Mouse (Mus musculus) hindbrain, embryonic 13.5 days (tissue): ENCODE data around the gene Mdm1. TPM values are rescaled to one million over a fixed set of nuclear protein-coding genes. Genes with fewer than 3 reads are reported as not detected.

Experiments used
- ATAC-seq: fragments of 200-750 bp; cut with Nextera tagmentation; 2 replicates; pipeline ENCODE4 v1.8.0; 2017; ENCODE audit warnings: moderate TSS enrichment; ENCODE audit not compliant: low FRiP score
- H3K27ac ChIP-seq: fragments of 300-500 bp; sonication (generic); 2 replicates; pipeline ENCODE4 v1.5.1; 2015; ENCODE audit warnings: inconsistent platforms, mild to moderate bottlenecking, moderate library complexity
- H3K27me3 ChIP-seq: fragments of 300-500 bp; sonication (generic); 2 replicates; pipeline ENCODE4 v1.6.1; 2015; ENCODE audit warnings: mild to moderate bottlenecking, inconsistent platforms
- H3K36me3 ChIP-seq: fragments of 300-500 bp; sonication (generic); 2 replicates; pipeline ENCODE4 v1.6.1; 2015; ENCODE audit warnings: mild to moderate bottlenecking, inconsistent platforms
- H3K4me1 ChIP-seq: fragments of 300-500 bp; sonication (generic); replicated peaks from 2 replicates; pipeline ENCODE4 v1.6.1; 2015; ENCODE audit warnings: inconsistent platforms
- H3K4me2 ChIP-seq: fragments of 300-500 bp; sonication (generic); 2 replicates; pipeline ENCODE4 v1.6.1; 2015; ENCODE audit warnings: inconsistent platforms, mild to moderate bottlenecking, moderate library complexity
- H3K4me3 ChIP-seq: fragments of 300-500 bp; sonication (generic); 2 replicates; pipeline ENCODE4 v1.5.1; 2015; ENCODE audit warnings: mild to moderate bottlenecking, inconsistent platforms
- H3K9ac ChIP-seq: fragments of 300-500 bp; sonication (generic); 2 replicates; pipeline ENCODE4 v1.6.1; 2015; ENCODE audit warnings: mild to moderate bottlenecking, inconsistent platforms
- H3K9me3 ChIP-seq: fragments of 300-500 bp; sonication (generic); 2 replicates; pipeline ENCODE4 v1.6.1; 2016; ENCODE audit warnings: inconsistent platforms
- WGBS: fragments of 180-500 bp; shearing (Covaris S2); methylation state at CpG from one replicate; pipeline ENCODE4 v1.1.7; 2015; 5-methylcytosine and 5-hydroxymethylcytosine counted together
- polyA plus RNA-seq: library from polyadenylated mRNA; unstranded; fragments of >200 nt; fragmentation: Nextera tagmentation; extraction: Ambion mirVana; gene quantifications from 2 replicates; pipeline ENCODE4 v1.2.1, GENCODE M21; 2015

The Mdm1 gene
- polyA plus RNA-seq, 1 experiment from 2014 or later, result 37.1 TPM

DNA sequence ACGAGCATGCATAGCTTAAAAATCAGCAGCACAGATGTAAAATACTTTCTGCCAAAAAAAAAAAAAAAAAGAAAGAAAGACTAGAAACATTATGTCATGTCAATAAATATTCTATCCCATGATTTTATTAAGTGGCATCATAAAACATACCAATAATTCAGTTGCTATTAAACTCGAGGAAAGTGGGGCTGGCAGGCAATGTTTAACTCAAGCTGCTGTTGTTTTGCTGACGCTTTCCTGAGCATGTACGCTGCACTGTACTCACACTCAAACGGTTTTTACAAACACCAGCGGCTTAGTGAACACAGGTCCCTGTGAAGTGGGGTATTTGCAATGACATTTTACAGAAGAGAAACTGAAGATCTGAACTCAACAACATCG, 30.7 kb upstream of the Mdm1 start:
- no peaks in the 10 kb centered on the region for H3K27me3 ChIP-seq
- H3K4me1 ChIP-seq, result peaks cover 30% of the 10 kb centered on the region
- no peak overlapping the region for H3K9ac ChIP-seq
- H3K36me3 ChIP-seq, result no peaks in the 10 kb centered on the region
- H3K27ac ChIP-seq, result no peak overlapping the region
- 46% methylated on average over 7 of the region's 7 CpGs for WGBS
- no peak overlapping the region for H3K4me2 ChIP-seq
- no peaks in the 10 kb centered on the region for H3K9me3 ChIP-seq
- no peak overlapping the region for H3K4me3 ChIP-seq
- no peak for ATAC-seq

DNA sequence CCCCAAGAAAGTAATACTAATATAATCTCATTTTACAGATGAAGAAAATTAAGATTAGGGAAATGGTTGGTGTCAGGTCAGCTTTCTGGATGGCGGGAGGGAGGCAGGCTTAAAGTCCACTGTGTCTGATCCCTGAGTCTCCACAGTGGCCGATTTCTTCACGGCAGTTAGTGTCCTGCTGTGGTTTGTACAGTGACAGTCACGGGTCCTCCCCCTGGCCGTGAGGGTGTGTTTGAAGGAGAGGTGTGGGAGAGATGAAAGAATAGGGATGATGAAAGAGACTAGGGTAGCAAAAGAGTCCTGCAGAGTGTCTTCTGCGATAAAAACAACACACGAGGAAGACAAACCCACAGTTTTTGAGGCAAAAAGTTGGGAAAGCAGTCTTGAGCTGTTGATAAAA, 30.0 kb upstream of the Mdm1 start:
- Histone ChIP-seq H3K4me2 (0 out of 2 replicates have a peak overlapping the region, but pooled peaks have one; percentile 1), H3K36me3 (no peaks in the 10 kb centered on the region), H3K4me1 (peaks cover 30% of the 10 kb centered on the region), H3K9ac (no peak overlapping the region), H3K4me3 (no peak overlapping the region), H3K27me3 (no peaks in the 10 kb centered on the region), H3K9me3 (no peaks in the 10 kb centered on the region), H3K27ac (no peak overlapping the region)
- ATAC-seq, result no peak
- WGBS, result 10% methylated on average over 7 of the region's 7 CpGs

DNA sequence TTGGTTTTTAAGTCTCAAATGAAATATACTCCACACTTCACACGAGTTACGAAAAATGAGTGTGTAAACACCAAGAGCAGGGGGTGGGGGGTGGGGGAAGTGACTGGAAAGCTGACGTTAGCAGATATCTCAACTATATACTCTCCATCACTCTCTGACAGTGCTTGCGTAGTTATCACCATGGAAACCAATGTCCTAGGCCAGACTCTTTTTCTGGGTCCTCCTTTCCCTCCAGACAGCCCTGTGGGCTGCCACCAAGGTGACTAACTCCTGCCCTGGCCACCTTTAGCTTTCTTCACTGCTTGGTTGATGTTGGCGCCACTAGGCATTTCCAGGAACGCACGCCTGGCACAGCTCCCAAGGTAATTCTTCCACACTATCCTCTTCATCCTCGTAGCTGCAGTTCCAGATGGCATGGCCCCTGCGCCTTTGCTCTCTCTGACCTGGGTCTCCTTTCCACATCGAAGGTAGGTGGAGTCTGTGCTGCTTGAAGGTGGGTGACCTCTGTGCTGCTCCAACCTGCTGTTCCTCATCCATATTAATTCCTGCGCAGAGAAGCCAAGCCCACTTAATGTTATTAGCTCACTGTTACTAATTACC, 29.2 kb upstream of the Mdm1 start:
- Histone ChIP-seq H3K9me3 (no peaks in the 10 kb centered on the region), H3K9ac (no peak overlapping the region), H3K4me3 (no peak overlapping the region), H3K36me3 (no peaks in the 10 kb centered on the region), H3K4me1 (peaks cover 30% of the 10 kb centered on the region), H3K4me2 (no peak overlapping the region), H3K27ac (no peak overlapping the region), H3K27me3 (no peaks in the 10 kb centered on the region)
- ATAC-seq, result peak; percentile 58; the same call in 1 of the 2 replicates
- 55% methylated on average over 11 of the region's 11 CpGs for WGBS

DNA sequence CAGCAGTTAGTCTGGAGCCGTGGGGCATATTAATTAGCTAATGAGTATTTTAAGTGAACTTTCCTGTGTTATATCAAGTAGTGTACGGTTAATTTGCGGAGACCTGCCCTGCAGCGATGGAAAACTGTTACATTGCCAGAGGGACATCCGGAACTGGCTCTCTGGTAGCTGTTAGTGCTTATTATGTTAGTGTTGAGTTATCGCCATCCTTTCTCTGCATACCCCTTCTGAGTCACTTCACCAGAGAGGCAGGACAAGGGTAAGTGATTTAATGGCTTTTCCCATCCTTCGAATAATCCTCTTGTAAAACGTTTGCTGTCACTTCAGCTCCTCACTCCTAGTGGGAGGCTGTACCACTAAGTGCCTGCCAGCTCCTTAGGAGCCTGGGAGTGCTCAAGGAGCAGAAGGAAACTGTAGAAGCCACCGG, 28.3 kb upstream of the Mdm1 start:
- no peak for ATAC-seq
- Histone ChIP-seq H3K27ac (peak overlapping the region; percentile 50; the same call in 1 of the 2 replicates), H3K36me3 (no peaks in the 10 kb centered on the region), H3K4me3 (no peak overlapping the region), H3K4me1 (peaks cover 30% of the 10 kb centered on the region), H3K9ac (no peak overlapping the region), H3K27me3 (no peaks in the 10 kb centered on the region), H3K9me3 (no peaks in the 10 kb centered on the region), H3K4me2 (no peak overlapping the region)
- 61% methylated on average over 9 of the region's 9 CpGs for WGBS

DNA sequence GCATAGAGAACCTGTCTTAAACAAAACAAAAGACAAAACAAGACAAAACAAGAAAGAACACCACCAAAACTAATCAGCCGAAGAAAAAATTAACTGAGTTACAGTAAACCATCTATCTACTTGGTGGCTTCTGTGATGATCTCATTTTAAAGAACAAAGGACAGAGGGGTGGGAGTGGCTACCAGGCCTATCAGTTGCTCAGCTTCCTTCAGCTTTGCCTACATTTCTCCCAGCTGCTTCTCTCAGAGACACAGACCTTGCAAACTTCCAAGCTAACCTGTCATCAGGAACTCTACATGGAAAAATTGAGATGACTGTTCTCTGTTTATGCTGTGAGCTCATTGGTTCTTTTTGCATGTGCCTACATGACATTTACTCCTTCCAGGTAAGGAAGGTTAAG, 27.3 kb upstream of the Mdm1 start:
- Histone ChIP-seq H3K4me2 (no peak overlapping the region), H3K36me3 (no peaks in the 10 kb centered on the region), H3K4me3 (no peak overlapping the region), H3K9ac (no peak overlapping the region), H3K27ac (no peak overlapping the region), H3K4me1 (peaks cover 30% of the 10 kb centered on the region), H3K9me3 (no peaks in the 10 kb centered on the region), H3K27me3 (no peaks in the 10 kb centered on the region)
- ATAC-seq, result no peak
- 93% methylated on average over 1 of the region's 1 CpGs for WGBS

DNA sequence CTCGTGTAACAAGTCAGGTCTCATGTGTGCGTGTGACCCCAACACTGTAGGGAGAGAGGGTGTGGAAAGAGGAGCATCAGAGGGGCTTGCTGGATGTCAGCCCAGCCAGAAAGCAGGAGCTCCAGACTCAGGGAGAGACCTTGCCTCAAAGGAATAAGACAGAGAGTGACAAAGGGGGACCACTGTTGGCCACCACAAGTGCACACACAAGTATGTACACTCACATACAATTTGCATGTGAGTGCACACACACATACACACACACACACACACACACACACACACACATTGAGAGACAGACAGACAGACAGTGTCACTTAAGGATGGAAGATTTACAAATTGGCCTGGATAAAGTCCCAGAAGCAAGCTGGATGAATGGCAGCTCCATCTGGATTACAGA, 25.2 kb upstream of the Mdm1 start:
- ATAC-seq, result no peak
- Histone ChIP-seq H3K27ac (no peak overlapping the region), H3K9ac (no peak overlapping the region), H3K27me3 (no peaks in the 10 kb centered on the region), H3K36me3 (no peaks in the 10 kb centered on the region), H3K4me3 (no peak overlapping the region), H3K4me1 (peaks cover 30% of the 10 kb centered on the region), H3K9me3 (no peaks in the 10 kb centered on the region), H3K4me2 (no peak overlapping the region)
- WGBS, result 91% methylated on average over 2 of the region's 2 CpGs

DNA sequence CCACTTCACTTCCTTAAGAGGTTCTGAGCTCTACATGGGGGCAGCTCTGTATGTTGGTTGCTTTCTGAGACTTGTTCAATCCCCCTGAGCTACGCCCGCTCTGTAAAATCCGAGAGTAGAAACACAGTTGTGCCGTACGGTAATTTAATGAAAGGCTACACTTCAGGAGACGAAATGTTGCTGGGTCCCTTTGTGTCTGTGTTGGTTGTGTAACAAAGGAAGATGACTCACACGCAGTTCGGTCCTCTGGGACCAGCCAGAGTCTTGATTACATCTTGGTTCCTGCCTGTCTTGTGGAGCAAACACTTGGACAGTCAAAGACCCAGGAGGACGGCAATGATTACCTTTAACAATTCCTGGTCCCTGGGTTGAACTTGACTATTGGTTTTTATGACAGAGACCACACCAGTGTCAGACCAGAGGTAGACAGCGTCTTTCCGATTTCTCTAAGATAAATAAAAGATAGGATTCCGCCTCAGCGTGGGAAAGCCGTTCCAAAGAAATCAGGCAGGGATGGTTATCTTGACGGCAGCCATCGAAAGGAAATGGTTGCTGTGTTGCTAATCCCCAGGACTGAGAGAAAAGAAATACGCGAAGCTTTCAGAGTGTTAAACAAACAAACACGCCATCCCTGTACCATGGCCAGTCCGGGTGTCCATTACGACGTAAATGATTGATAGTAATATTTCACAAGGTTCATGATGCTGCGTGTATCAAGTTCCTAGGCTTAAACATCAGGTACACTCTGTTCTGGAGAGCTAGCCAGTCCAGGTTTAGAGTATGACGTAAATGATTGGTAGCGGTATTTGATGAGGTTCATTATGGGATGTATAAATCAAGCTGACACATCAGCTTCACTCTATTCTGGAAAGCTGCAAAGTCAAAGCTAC, 20.3 kb upstream of the Mdm1 start:
- ATAC-seq, result peak; percentile 88; the same call in 1 of the 2 replicates
- 70% methylated on average over 25 of the region's 25 CpGs for WGBS
- Histone ChIP-seq H3K36me3 (no peaks in the 10 kb centered on the region), H3K27me3 (no peaks in the 10 kb centered on the region), H3K4me1 (peaks cover 24% of the 10 kb centered on the region), H3K27ac (peak overlapping the region; percentile 74), H3K4me2 (peak overlapping the region; percentile 39), H3K9ac (no peak overlapping the region), H3K4me3 (peak overlapping the region; percentile 5; the same call in 1 of the 2 replicates), H3K9me3 (no peaks in the 10 kb centered on the region)

DNA sequence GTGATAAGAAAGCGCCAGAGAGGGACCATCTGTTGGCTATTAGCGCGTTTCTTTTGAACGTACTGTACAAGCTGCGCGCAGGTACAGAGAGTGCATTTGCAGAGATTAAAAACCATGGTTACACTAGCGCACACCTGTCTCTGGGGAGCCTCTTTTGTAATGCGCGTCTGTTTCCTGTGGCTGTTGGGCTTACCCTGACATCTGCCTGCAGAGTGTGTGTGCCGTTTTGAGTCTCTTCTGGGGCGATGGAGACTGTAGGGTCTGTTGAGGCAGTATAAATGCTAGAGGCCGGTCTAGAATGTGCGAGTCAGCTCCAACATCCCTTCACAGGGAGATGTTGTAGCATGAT, 19.7 kb upstream of the Mdm1 start:
- WGBS, result 48% methylated on average over 13 of the region's 13 CpGs
- Histone ChIP-seq H3K4me1 (peaks cover 24% of the 10 kb centered on the region), H3K4me3 (peak overlapping the region; percentile 5; the same call in 1 of the 2 replicates), H3K27me3 (no peaks in the 10 kb centered on the region), H3K4me2 (peak overlapping the region; percentile 39), H3K27ac (peak overlapping the region; percentile 74), H3K36me3 (no peaks in the 10 kb centered on the region), H3K9ac (no peak overlapping the region), H3K9me3 (no peaks in the 10 kb centered on the region)
- peak; percentile 91 for ATAC-seq

DNA sequence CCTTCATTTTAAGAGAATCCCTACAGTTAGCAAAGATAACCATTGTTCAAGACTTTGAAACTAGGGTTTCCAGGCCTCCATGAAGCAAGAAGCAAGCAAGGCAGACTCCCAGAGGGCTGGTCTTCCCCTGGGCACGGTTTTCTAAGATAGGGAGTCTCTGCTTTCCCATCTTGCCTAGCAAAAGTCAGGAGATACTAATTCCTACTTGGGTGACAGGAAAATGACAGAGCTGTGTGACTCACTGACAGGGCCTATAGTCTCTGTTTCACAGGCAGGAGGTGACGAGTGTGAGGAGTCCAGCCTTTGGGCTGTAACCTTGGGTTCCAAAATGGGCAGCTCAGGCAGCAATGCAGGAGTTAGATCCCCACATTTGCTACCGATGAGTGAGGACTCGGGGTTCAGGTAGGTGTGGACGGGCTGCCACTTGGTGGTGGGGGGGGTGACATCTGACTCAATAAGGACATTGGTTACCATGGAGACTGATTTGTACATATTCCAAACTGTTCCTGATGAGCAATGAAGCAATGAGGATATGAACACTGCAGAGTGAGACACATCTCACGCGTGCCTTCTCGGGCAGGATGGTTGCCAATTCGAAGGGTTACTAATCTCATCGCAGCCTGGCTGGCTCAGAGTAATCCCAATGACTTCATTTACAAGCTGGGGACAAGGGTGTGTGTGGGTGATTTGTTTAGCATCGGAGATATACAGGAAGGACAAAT, 19.0 kb upstream of the Mdm1 start:
- no peak overlapping the region for H3K9ac ChIP-seq
- H3K4me2 ChIP-seq, result no peak overlapping the region
- H3K27ac ChIP-seq, result peak overlapping the region; percentile 74; the same call in 1 of the 2 replicates
- no peak overlapping the region for H3K4me3 ChIP-seq
- H3K9me3 ChIP-seq, result no peaks in the 10 kb centered on the region
- H3K36me3 ChIP-seq, result no peaks in the 10 kb centered on the region
- H3K27me3 ChIP-seq, result no peaks in the 10 kb centered on the region
- ATAC-seq, result no peak
- H3K4me1 ChIP-seq, result peaks cover 24% of the 10 kb centered on the region
- WGBS, result 88% methylated on average over 11 of the region's 11 CpGs

DNA sequence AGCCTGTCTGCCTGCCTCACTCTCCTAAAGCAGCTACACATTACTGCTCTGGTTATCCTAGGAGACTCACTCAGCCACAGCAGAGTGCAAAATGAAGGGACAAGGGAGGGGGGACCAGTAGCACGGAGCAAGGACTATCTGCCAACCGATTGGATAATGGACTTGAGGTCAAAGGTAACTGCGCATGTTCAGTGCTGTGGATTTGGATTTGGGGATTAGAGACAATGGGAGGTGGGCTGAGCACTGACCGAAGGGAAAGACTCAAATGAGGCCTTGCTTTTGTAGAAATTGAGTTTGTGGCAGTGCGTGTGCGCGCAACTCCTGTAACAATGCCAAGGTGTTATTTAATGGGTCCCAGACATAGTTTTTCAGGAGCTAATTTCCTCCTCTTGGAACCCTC, 16.4 kb upstream of the Mdm1 start:
- no peak overlapping the region for H3K4me3 ChIP-seq
- no peaks in the 10 kb centered on the region for H3K9me3 ChIP-seq
- no peak overlapping the region for H3K9ac ChIP-seq
- WGBS, result 96% methylated on average over 7 of the region's 7 CpGs
- no peak overlapping the region for H3K4me2 ChIP-seq
- no peak overlapping the region for H3K27ac ChIP-seq
- ATAC-seq, result no peak
- H3K27me3 ChIP-seq, result peaks cover 18% of the 10 kb centered on the region
- peaks cover 24% of the 10 kb centered on the region for H3K4me1 ChIP-seq
- H3K36me3 ChIP-seq, result no peaks in the 10 kb centered on the region

DNA sequence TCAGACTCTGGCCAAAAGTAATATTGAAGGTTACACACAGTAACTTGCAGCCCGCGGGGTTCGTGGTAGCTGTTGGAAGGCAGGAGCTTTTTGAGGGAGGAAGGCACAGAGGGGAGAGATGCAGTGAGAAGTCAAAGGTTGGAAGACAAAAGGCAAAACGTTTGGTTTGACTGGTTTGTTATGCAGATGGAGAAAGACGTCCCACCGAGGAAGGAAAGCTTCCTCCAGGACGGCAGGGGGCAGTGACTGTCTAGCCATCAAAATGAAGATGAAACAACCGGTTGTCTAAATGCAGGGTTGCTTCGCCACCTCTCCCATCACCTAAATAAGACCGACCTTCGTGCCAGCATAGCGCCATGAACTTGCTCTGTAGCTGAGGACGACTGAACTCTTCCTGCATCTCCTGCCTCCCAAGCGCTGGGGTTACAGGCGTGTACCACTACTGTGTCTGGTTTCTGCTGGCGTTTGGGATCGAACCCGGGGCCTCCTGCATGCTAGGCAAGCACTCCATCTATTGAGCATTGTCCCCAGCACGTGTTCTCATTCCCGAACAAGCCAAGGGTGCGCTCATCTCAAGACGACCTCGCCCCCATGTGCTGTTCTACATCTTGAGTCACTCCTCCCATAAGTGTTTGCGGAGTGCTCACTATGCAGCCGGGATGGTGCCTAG, 15.7 kb upstream of the Mdm1 start:
- Histone ChIP-seq H3K4me1 (peaks cover 22% of the 10 kb centered on the region), H3K9ac (no peak overlapping the region), H3K4me2 (no peak overlapping the region), H3K36me3 (no peaks in the 10 kb centered on the region), H3K27ac (no peak overlapping the region), H3K4me3 (no peak overlapping the region), H3K27me3 (peaks cover 18% of the 10 kb centered on the region), H3K9me3 (no peaks in the 10 kb centered on the region)
- WGBS, result 73% methylated on average over 25 of the region's 25 CpGs
- no peak for ATAC-seq
